Mouse (Mus musculus) ES-Bruce4 (cell line): ENCODE measurements at regions not wholly inside any gene's neighbourhood (a gene's known extent, or its start where the extent isn't known, plus 50 kb on each side); places are given as distances from the start of the nearest gene placed in this dataset.

Source experiments
- CTCF ChIP-seq: IDR thresholded peaks from one replicate; pipeline ENCODE4 v1.8.1; 2011; ENCODE audit warnings: low read depth, low read length
- EP300 ChIP-seq: IDR thresholded peaks from 2 replicates; pipeline ENCODE4 v1.6.1; 2011; ENCODE audit warnings: low read depth, low read length; ENCODE audit not compliant: insufficient read depth
- POLR2A ChIP-seq: IDR thresholded peaks from one replicate; pipeline ENCODE4 v1.8.1; 2011; ENCODE audit warnings: low read length; ENCODE audit not compliant: insufficient read depth

GRCm38 (mm10) chr14:59045687-59046086 is 97.0 kb downstream of the 1700129C05Rik start:
- TF ChIP-seq EP300 (no peak), CTCF (no peak), POLR2A (no peak)
